Mouse (Mus musculus) neural tube, embryonic 13.5 days (tissue): ENCODE measurements around the gene Sec31a. TPM values are rescaled to one million over a fixed set of nuclear protein-coding genes. Genes with fewer than 3 reads are reported as not detected.

ENCODE experiments used
- ATAC-seq: fragments of 200-750 bp; cut with Nextera tagmentation; 2 replicates; pipeline ENCODE4 v1.8.0; 2017; ENCODE audit warnings: low read depth, mild to moderate bottlenecking, moderate TSS enrichment, moderate library complexity
- H3K27ac ChIP-seq: fragments of 300-500 bp; sonication (generic); replicated peaks from 2 replicates; pipeline ENCODE4 v1.5.1; 2015; ENCODE audit warnings: moderate library complexity, mild to moderate bottlenecking, inconsistent platforms
- H3K27me3 ChIP-seq: fragments of 300-500 bp; sonication (generic); 2 replicates; pipeline ENCODE4 v1.6.1; 2015; ENCODE audit warnings: mild to moderate bottlenecking, inconsistent platforms
- H3K36me3 ChIP-seq: fragments of 300-500 bp; sonication (generic); 2 replicates; pipeline ENCODE4 v1.6.1; 2015; ENCODE audit warnings: mild to moderate bottlenecking, inconsistent platforms
- H3K4me1 ChIP-seq: fragments of 300-500 bp; sonication (generic); replicated peaks from 2 replicates; pipeline ENCODE4 v1.6.1; 2015; ENCODE audit warnings: inconsistent platforms
- H3K4me2 ChIP-seq: fragments of 300-500 bp; sonication (generic); 2 replicates; pipeline ENCODE4 v1.6.1; 2015; ENCODE audit warnings: inconsistent platforms, mild to moderate bottlenecking, moderate library complexity
- H3K4me3 ChIP-seq: fragments of 300-500 bp; sonication (generic); 2 replicates; pipeline ENCODE4 v1.5.1; 2015; ENCODE audit warnings: mild to moderate bottlenecking, inconsistent platforms
- H3K9ac ChIP-seq: fragments of 300-500 bp; sonication (generic); 2 replicates; pipeline ENCODE4 v1.6.1; 2015; ENCODE audit warnings: moderate library complexity, mild to moderate bottlenecking, inconsistent platforms
- H3K9me3 ChIP-seq: fragments of 300-500 bp; sonication (generic); 2 replicates; pipeline ENCODE4 v1.6.1; 2016; ENCODE audit warnings: inconsistent platforms
- WGBS: fragments of 180-500 bp; shearing (Covaris S2); methylation state at CpG from one replicate; pipeline ENCODE4 v1.1.7; 2015; 5-methylcytosine and 5-hydroxymethylcytosine counted together
- polyA plus RNA-seq: library from polyadenylated mRNA; unstranded; fragments of >200 nt; fragmentation: Nextera tagmentation; extraction: Ambion mirVana; gene quantifications from 2 replicates; pipeline ENCODE4 v1.2.1, GENCODE M21; 2015

Gene Sec31a
- polyA plus RNA-seq, 1 experiment from 2014 or later = 106 TPM

- WGBS = 84% methylated on average over 5 of the region's 5 CpGs
Measured at GRCm38 (mm10) chr5:100312391-100312790, 103.6 kb downstream of the Sec31a start.

More at GRCm38 (mm10) chr5:100312391-100312790, 103.6 kb downstream of the Sec31a start:
- Histone ChIP-seq H3K27me3 (no peaks in the 10 kb centered on the region), H3K36me3 (no peaks in the 10 kb centered on the region), H3K4me1 (no peaks in the 10 kb centered on the region), H3K9ac (no peak overlapping the region), H3K9me3 (no peaks in the 10 kb centered on the region), H3K4me3 (no peak overlapping the region), H3K27ac (no peak overlapping the region), H3K4me2 (no peak overlapping the region)
- ATAC-seq = no peak

Other genes starting within 250 kb of the Sec31a start
- gene Lin54, start 84.4 kb upstream of the Sec31a start, polyA plus RNA-seq = 6.7 and 8.4 TPM in 2 replicates
- 195 TPM in 2 replicates for gene Cops4, start 102.1 kb upstream of the Sec31a start, polyA plus RNA-seq
- 1.7 and 2.2 TPM in 2 replicates for gene Plac8, start 156.0 kb upstream of the Sec31a start, polyA plus RNA-seq